Mouse (Mus musculus) myocyte (in vitro differentiated cells): Measurements from ENCODE around the gene Izumo2. TPM values are rescaled to one million over a fixed set of nuclear protein-coding genes. Genes with fewer than 3 reads are reported as not detected.
"Not testable (repeated sequence)": the region's sequence is repeated elsewhere in the genome, so short reads cannot be mapped to it uniquely, and the experiment has no call there.

Experiments used
- H3K27me3 ChIP-seq: one replicate; pipeline ENCODE4 v1.6.1; 2011; ENCODE audit not compliant: control insufficient read depth, insufficient read depth, insufficient read length
- H3K36me3 ChIP-seq: one replicate; pipeline ENCODE4 v1.6.1; 2011; ENCODE audit not compliant: control insufficient read depth, insufficient read depth
- H3K4me2 ChIP-seq: one replicate; pipeline ENCODE4 v1.6.1; 2011; ENCODE audit warnings: low read depth, control low read depth
- H3K4me3 ChIP-seq: one replicate; pipeline ENCODE4 v1.5.1; 2011; ENCODE audit warnings: mild to moderate bottlenecking, control low read depth, moderate library complexity
- H3K79me2 ChIP-seq: one replicate; pipeline ENCODE4 v1.6.1; 2011; ENCODE audit not compliant: control insufficient read depth, insufficient read depth
- H3ac ChIP-seq: one replicate; pipeline ENCODE4 v1.6.1; 2011; ENCODE audit not compliant: control insufficient read depth, insufficient read length
- CEBPB ChIP-seq: IDR thresholded peaks from 2 replicates; pipeline ENCODE4 v1.6.1; 2011; ENCODE audit warnings: mild to moderate bottlenecking, moderate library complexity; ENCODE audit not compliant: poor library complexity, insufficient read depth, severe bottlenecking
- E2F4 ChIP-seq: IDR thresholded peaks from one replicate; pipeline ENCODE4 v1.6.1; 2011; ENCODE audit warnings: mild to moderate bottlenecking, control low read depth, moderate library complexity; ENCODE audit not compliant: insufficient read depth
- MAX ChIP-seq: IDR thresholded peaks from one replicate; pipeline ENCODE4 v1.6.1; 2011; ENCODE audit warnings: low read depth, mild to moderate bottlenecking, control low read depth
- MYOD1 ChIP-seq, 3 experiments: IDR thresholded peaks; one replicate each; pipeline ENCODE4 v1.6.1; 2011; ENCODE audit warnings: control low read depth in 2 of 3, low read depth in 2 of 3, mild to moderate bottlenecking in 2 of 3, moderate library complexity in 1 of 3; ENCODE audit not compliant: insufficient read length in 2 of 3, control insufficient read depth in 1 of 3
- MYOG ChIP-seq, 3 experiments: IDR thresholded peaks; one replicate each; pipeline ENCODE4 v1.6.1; 2011; ENCODE audit warnings: control low read depth in 2 of 3, low read depth in 2 of 3, mild to moderate bottlenecking in 2 of 3; ENCODE audit not compliant: insufficient read length in 2 of 3, control insufficient read depth in 1 of 3, insufficient read depth in 1 of 3
- POLR2A ChIP-seq: IDR thresholded peaks from one replicate; pipeline ENCODE4 v1.6.1; 2011; ENCODE audit warnings: low read depth, mild to moderate bottlenecking, control low read depth, moderate library complexity; ENCODE audit not compliant: insufficient read length
- POLR2AphosphoS2 ChIP-seq: IDR thresholded peaks from one replicate; pipeline ENCODE4 v1.6.1; 2011; ENCODE audit warnings: low read depth, control low read depth; ENCODE audit not compliant: insufficient read length
- REST ChIP-seq: IDR thresholded peaks from one replicate; pipeline ENCODE4 v1.6.1; 2011; ENCODE audit warnings: mild to moderate bottlenecking, control low read depth, moderate library complexity; ENCODE audit not compliant: insufficient read depth, insufficient read length
- SRF ChIP-seq: IDR thresholded peaks from one replicate; pipeline ENCODE4 v1.6.1; 2011; ENCODE audit warnings: low read depth; ENCODE audit not compliant: control insufficient read depth, insufficient read length
- TCF12 ChIP-seq: IDR thresholded peaks from one replicate; pipeline ENCODE4 v1.6.1; 2011; ENCODE audit warnings: mild to moderate bottlenecking, control low read depth; ENCODE audit not compliant: poor library complexity, insufficient read depth, severe bottlenecking
- TCF3 ChIP-seq: IDR thresholded peaks from one replicate; pipeline ENCODE4 v1.6.1; 2011; ENCODE audit warnings: low read depth, control low read depth; ENCODE audit not compliant: insufficient read length
- USF1 ChIP-seq: IDR thresholded peaks from one replicate; pipeline ENCODE4 v1.6.1; 2011; ENCODE audit warnings: low read depth, mild to moderate bottlenecking, control low read depth, moderate library complexity
- polyA plus RNA-seq: library from polyadenylated mRNA; unstranded; fragments of >200 nt; fragmentation: generic; extraction: Trizol; gene quantifications from one replicate; pipeline ENCODE4 v1.2.1, GENCODE M21; 2012; ENCODE audit warnings: missing spikeins

The Izumo2 gene
- polyA plus RNA-seq, 1 experiment = not detected

DNA sequence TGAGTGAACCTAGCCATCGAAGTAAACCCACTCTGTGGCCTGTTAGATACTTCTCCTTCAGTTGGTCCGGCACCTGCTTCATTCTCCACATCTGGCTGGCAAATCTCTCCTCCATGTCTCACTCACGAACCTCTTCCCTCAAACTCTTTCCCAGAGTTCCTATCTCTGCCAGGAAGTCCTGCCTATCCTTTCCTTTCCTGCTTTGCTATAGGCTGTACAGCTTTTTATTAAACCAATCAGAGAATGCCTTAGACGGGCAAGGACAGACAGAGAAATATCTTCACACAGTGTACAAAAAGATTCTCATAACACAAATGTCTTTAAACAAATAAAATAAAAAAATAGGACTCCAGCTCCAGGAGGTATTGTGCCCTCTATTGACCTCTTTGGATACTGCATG, 3.5 kb upstream of the Izumo2 start:
- Histone ChIP-seq H3K27me3 (no peaks in the 10 kb centered on the region), H3ac (no peak overlapping the region), H3K4me3 (no peak overlapping the region), H3K36me3 (no peaks in the 10 kb centered on the region), H3K4me2 (no peak overlapping the region), H3K79me2 (no peaks in the 10 kb centered on the region)
- TF ChIP-seq TCF3 (no peak), MAX (no peak), POLR2A (no peak), POLR2AphosphoS2 (no peak), E2F4 (no peak), MYOD1 (IDR thresholded peaks at IDR 0.05; ENCODE audit: control insufficient read depth in 1 of 3, insufficient read length in 2 of 3, low read depth in 2 of 3) (no peak), USF1 (no peak), TCF12 (no peak), MYOG (IDR thresholded peaks at IDR 0.05; ENCODE audit: control insufficient read depth in 1 of 3, insufficient read depth in 1 of 3, insufficient read length in 2 of 3, low read depth in 2 of 3) (no peak), CEBPB (no peak), REST (no peak), SRF (no peak)

DNA sequence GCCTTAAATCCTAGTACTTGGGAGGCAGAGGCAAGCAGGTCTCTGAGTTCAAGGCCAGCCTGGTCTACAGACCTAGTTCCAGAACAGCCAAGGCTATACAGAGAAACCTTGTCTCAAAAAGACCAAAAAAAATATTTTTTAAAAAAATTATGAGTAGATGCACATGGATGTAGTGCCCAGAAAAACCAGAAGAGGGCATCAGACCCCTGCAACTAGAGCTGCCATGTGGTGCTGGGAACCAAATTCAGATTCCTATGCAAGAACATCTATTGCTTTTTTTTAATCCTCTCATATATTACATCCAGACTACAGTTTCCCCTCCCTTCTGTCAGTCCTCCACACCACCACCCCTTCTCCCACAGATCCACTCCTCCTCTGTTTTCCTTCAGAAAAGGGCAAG, 2.2 kb upstream of the Izumo2 start:
- no peak overlapping the region for H3K4me3 ChIP-seq
- TF ChIP-seq MYOG (IDR thresholded peaks at IDR 0.05; ENCODE audit: control insufficient read depth in 1 of 3, insufficient read depth in 1 of 3, insufficient read length in 2 of 3, low read depth in 2 of 3) (no peak), MAX (no peak), REST (no peak), MYOD1 (IDR thresholded peaks at IDR 0.05; ENCODE audit: control insufficient read depth in 1 of 3, insufficient read length in 2 of 3, low read depth in 2 of 3) (no peak), USF1 (no peak), SRF (no peak), POLR2AphosphoS2 (no peak), POLR2A (no peak)
- no peaks in the 10 kb centered on the region for H3K36me3 ChIP-seq
- H3ac ChIP-seq = no peak overlapping the region
- no peaks in the 10 kb centered on the region for H3K79me2 ChIP-seq
- no peak overlapping the region for H3K4me2 ChIP-seq
- H3K27me3 ChIP-seq = no peaks in the 10 kb centered on the region

DNA sequence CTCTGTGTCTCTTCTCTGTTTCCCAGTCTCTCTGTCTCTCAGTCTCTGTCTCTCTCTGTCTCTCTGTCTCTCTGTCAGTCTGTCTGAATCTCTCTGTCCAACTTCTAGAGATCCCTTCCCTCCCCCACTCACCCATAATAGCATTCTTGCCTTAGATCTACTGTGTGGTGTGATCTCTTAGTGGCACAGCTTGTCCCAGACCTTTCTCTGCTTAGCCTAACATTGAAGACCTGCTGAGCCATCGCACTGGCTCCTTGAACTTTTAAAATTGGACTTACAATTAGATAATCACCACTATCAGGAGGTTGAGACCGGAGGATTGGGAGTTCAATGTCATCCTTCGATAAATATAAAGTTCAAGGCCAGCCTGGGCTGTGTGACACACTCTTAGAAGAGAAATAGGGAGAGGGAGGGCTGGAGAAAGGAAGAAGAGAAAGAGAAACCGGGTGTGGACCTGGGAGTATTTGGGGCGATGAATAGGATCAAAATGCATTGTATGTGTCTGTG, 1.3 kb upstream of the Izumo2 start:
- no peaks in the 10 kb centered on the region for H3K79me2 ChIP-seq
- H3K4me3 ChIP-seq = no peak overlapping the region
- H3K4me2 ChIP-seq = no peak overlapping the region
- H3ac ChIP-seq = no peak overlapping the region
- H3K27me3 ChIP-seq = no peaks in the 10 kb centered on the region
- no peaks in the 10 kb centered on the region for H3K36me3 ChIP-seq
- TF ChIP-seq CEBPB (no peak), MYOD1 (IDR thresholded peaks at IDR 0.05; ENCODE audit: control insufficient read depth in 1 of 3, insufficient read length in 2 of 3, low read depth in 2 of 3) (no peak), USF1 (no peak), REST (no peak), TCF12 (no peak), E2F4 (no peak), TCF3 (no peak), MYOG (IDR thresholded peaks at IDR 0.05; ENCODE audit: control insufficient read depth in 1 of 3, insufficient read depth in 1 of 3, insufficient read length in 2 of 3, low read depth in 2 of 3) (no peak), POLR2AphosphoS2 (no peak), POLR2A (no peak), MAX (no peak)

DNA sequence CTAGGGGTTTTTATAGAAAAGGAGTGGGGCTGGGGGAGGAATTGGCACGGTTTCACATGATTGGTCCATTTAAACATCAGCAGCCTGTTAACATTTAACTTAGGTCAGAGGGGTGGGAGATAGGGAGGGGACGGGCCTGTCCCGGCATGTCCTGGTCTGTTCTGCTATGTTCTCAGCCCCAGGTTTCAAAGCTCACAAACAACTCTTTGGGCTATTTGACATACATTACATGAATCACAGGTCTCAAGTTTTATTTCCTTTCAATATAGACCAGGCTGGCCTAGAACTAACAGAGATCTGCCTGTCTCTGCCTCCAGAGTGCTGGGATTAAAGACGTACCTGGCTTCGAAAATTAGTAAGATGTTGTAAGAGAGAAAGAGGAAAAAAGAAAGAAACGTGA, 449 bp upstream of the Izumo2 start:
- not testable (repeated sequence) for H3K36me3 ChIP-seq, H3ac ChIP-seq, H3K4me3 ChIP-seq, H3K4me2 ChIP-seq, H3K79me2 ChIP-seq, H3K27me3 ChIP-seq

DNA sequence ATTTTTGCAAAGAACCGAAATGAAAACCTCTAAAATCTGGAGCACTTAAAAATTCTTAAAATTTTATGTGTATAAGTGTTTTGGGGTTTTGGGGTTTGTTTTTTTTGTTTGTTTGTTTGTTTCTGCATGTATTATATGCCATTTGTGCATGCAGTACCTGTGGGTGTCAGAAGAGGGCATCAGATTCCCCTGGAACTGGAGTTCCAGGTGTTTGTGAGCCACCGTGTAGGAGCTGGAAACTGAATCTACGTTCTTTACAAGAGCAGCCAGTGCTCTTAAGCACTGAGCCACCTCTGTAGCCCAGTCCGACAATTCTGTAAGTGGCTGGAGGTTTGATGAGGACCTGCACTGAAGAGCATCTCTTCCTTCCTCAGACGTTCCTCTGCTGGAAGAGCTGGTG, 1.3 kb downstream of the Izumo2 start:
- H3K27me3 ChIP-seq = peaks cover 3% of the 10 kb centered on the region
- no peak overlapping the region for H3K4me3 ChIP-seq
- no peaks in the 10 kb centered on the region for H3K79me2 ChIP-seq
- H3K36me3 ChIP-seq = no peaks in the 10 kb centered on the region
- H3K4me2 ChIP-seq = no peak overlapping the region
- no peak overlapping the region for H3ac ChIP-seq
- TF ChIP-seq MYOD1 (IDR thresholded peaks at IDR 0.05; ENCODE audit: control insufficient read depth in 1 of 3, insufficient read length in 2 of 3, low read depth in 2 of 3) (no peak), E2F4 (no peak), CEBPB (no peak), REST (no peak), SRF (no peak), POLR2A (no peak), TCF12 (no peak), POLR2AphosphoS2 (no peak), USF1 (no peak), MAX (no peak), TCF3 (no peak), MYOG (IDR thresholded peaks at IDR 0.05; ENCODE audit: control insufficient read depth in 1 of 3, insufficient read depth in 1 of 3, insufficient read length in 2 of 3, low read depth in 2 of 3) (no peak)
